Mouse (Mus musculus): Measurements from ENCODE around the gene Zwilch.
"Not testable (repeated sequence)": the region's sequence is repeated elsewhere in the genome, so short reads cannot be mapped to it uniquely, and the experiment has no call there.

Zwilch gene

GRCm38 (mm10) chr9:64172816-64173665, at the start of gene Zwilch, which contains the start of gene Rpl4:
Gene Zwilch, minus strand, starts transcription at chr9:64173104.
Gene Rpl4, plus strand, starts transcription at chr9:64173375.
- peak; percentile 59 to 86 for DNase-seq (ENCODE audit: low spot score in 2 of 2)

- DNase-seq (ENCODE audit: low spot score in 2 of 2), result no peak
These were observed 49.2 kb upstream of the Zwilch start for GRCm38 (mm10) chr9:64222098-64222497.

DNA sequence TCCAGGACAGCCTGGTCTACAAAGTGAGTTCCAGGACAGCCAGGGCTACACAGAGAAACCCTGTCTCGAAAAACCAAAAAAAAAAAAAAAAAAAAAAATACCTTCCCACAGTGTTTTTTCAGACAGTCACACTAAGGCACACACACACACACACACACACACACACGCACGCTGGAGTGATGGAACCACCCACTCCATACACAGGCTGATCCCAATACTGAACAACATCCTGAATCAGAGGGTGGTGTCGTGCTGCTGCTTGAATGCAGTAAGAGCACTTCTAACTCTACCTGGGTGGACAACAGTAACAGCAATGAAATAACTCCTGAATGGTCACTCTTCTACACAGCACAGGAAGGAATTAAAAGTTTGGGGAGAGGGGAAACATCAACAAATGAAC, 48.6 kb upstream of the Zwilch start:
- peak in 1 of 2 experiments; percentile 46 for DNase-seq (ENCODE audit: low spot score in 2 of 2)

DNA sequence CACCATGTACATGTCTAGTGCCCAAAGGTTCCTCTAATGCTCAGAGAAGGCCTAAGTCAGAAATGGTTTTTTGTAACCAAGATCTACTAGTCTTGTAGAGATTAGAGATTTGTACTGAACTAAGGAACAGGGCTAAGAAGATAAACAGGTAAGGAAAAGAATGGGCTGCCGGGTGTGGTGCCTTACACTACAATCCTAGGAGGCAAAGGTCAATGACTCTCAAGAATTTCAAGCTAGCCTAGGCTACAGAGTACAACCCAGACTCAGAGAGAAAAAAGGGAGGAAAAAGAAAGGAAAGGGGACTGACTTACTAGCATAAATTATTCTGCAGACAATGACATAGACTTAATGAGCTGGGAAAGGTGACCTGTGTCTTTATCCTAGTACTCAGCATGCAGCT, 47.7 kb upstream of the Zwilch start:
- DNase-seq (ENCODE audit: low spot score in 2 of 2), result no peak

DNA sequence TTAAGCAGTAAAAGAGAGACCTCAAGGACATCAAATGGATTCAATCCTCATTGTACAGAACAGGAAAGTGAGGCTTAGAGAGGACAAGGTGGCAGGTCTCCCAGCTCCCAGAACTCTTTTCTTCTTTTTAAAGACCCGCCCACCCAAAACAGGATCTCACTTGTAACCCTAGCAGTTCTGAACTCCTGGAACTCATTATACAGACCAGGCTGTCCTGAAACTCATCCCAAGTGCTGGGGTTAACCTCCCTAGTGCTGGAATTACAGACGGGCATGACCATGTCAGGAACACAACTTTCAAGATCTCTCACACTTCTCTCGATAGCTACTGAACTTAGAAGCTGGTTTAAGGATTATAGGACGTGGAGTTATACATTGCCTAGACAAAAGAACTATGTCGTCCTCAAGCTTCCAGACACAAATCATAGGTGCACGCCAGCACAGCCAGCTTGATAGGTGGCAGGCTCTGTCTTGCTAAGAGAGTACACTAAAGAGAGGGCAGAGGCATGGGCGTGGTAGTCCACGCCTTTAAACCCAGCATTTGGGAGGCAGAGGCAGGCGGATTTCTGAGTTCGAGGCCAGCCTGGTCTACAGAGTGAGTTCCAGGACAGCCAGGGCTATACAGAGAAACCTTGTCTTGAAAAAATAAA, 47.0 kb upstream of the Zwilch start:
- DNase-seq (ENCODE audit: low spot score in 2 of 2), result no peak

DNA sequence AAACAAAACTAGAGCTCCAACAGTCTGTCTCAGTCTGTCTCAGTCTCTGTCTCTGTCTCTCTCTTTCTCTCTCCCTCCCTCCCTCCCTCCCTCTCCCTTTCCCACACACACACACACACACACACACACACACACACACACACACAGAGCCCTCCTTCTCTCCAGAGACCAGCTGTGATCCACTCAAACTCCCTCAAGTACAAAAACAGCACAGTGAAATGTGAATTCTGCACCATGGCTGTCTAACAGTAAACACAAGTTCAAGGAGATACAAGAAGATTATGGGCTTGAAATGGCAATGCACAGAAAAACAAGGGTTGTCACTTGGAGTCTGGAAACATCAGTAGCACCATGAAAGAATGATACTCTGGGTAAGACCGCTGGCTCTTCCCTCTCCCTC, 46.4 kb upstream of the Zwilch start:
- no peak for DNase-seq (ENCODE audit: low spot score in 2 of 2)

- no peak for DNase-seq (ENCODE audit: low spot score in 2 of 2)
These were observed 45.0 kb upstream of the Zwilch start for GRCm38 (mm10) chr9:64217887-64218286.

GRCm38 (mm10) chr9:64216641-64217040, 43.7 kb upstream of the Zwilch start:
- no peak for DNase-seq (ENCODE audit: low spot score in 2 of 2)

- DNase-seq (ENCODE audit: low spot score in 2 of 2), result no peak
These were observed 43.2 kb upstream of the Zwilch start for GRCm38 (mm10) chr9:64216090-64216489.

- DNase-seq (ENCODE audit: low spot score in 2 of 2), result no peak
These were observed 41.5 kb upstream of the Zwilch start for GRCm38 (mm10) chr9:64214452-64214851.

DNA sequence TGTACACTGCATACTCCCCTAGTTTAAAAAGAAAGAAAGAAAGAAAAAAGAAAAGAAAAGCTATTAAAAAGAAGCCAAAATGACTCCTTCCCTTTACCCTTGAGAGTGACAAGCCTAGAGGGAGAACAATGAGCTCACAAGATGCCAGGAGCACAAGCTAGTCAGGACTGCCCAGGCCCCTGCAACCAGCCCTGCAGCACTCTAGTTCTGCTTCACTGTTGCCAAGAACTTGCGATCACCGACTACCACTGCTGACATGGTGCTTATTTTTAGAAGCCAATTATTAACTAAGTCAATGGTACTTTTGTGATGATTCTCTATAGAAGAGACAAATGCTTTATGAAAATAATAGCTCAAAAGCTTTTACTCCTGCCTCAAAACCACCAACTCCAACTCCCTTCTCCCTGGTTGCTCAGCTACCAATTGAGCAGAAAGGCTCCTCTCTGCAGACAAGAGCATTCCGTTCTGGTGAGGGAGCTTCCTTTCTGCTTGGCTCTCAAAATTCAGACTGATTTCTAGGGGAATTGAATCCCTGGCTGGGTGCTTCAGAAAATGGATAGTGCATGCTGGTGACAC, 34.7 kb upstream of the Zwilch start:
- DNase-seq (ENCODE audit: low spot score in 2 of 2), result no peak

DNA sequence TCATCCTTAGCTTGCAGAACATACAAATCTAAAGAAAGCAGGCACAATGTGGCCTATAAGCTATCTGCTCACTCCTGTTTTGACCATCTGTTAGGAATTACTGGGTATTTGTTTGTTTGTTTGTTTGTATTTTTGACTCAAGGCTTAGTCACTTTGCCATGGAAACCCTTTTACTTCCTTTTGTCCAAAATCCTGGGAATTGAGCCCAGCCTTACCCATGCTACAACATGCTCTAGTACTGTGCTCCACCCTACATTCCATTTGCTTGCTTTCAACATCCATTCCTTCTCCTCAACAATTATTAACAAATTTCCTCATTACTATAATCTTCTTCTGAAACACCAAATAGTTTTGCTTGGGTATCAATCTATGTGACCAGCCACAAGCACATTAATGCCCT, 30.0 kb upstream of the Zwilch start:
- DNase-seq (ENCODE audit: low spot score in 2 of 2), result no peak

DNA sequence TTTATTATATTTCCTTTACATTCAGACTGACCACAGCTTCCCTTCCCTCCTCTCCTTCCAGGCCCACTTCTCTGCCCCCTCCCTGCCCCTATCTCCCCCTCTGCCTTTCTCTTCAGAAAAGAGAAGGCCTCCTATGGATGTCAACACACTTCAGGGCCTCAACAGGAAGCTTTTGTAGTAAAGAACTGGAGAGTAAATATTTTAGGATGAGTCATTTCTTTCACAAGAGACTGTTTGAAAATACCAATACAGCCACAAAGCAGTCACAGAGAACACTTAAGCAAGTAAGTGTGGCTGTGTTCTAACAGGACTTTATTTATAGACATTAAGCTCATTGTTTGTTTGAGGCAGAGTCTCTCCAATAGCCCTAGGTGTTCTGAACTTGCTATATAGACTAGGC, 29.4 kb upstream of the Zwilch start:
- no peak for DNase-seq (ENCODE audit: low spot score in 2 of 2)

GRCm38 (mm10) chr9:64199897-64200296, 27.0 kb upstream of the Zwilch start:
- DNase-seq (ENCODE audit: low spot score in 2 of 2), result no peak

DNA sequence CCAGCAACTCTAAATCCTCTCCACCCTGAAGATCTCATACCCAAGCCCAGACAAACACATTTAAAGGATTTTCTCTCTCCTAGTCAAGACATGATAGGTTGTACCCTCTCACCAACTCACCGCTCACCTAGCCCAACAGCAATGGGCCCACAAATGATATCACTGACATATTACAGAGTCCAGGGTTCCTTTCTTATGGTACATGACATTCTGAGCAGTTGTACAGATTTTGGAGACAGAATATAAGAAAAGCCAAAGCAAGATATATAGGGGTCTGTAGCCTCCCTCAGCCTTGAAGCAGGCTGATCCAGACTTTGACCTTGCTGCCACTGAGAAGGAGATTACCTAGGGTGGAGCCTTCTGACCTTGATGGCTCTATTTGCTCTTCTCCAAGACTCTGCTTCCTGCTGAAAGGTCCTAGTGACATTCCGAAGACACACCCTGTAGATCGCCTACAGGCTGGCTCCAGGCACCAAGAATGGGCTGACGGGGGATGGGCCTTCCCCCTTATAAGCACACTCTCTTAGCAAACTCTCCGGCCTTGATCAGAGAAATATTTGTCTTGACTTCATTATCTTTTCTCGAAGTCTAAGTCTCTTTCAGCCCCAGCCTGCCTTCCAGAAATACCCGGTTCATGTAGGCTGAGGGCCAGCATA, 26.0 kb upstream of the Zwilch start:
- DNase-seq (ENCODE audit: low spot score in 2 of 2), result not testable (repeated sequence)

DNA sequence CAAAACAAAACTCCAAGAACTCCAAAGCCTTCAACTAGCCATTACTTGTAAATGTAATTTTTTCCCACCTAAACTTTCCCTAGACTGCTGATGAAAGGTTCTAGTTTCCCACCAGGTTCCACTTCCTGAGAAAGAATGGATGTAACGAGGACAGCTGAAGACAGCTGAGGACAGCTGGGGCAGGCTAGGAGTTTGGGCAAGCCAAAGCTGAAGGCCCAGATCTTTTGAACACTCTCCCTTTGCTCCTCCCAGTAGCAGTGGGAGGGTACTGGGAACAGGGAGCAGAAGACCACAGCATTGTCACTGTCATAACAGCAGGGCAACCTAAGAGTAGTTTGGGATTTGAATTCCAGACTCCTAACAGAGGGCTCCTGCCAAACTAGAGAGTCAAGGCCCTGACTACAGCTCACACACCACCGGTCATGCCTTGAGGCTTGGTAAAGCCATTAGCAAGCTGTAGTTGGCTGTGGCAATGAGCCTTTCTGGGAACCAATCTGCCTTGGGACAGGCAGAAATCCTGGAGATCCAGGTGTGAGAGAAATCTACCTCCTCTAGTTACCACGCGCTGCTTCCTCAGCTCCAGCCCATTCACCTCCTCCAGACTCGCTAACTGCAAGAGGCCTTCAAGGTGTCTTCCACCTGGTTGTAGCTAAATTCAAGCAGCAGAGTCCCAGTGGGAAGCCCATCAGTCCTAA, 25.3 kb upstream of the Zwilch start:
- DNase-seq (ENCODE audit: low spot score in 2 of 2), result no peak

- no peak for DNase-seq (ENCODE audit: low spot score in 2 of 2)
These were observed 24.6 kb upstream of the Zwilch start for GRCm38 (mm10) chr9:64197524-64197923.

GRCm38 (mm10) chr9:64195554-64195953, 22.6 kb upstream of the Zwilch start:
- peak; percentile 78 to 81 for DNase-seq (ENCODE audit: low spot score in 2 of 2)

DNA sequence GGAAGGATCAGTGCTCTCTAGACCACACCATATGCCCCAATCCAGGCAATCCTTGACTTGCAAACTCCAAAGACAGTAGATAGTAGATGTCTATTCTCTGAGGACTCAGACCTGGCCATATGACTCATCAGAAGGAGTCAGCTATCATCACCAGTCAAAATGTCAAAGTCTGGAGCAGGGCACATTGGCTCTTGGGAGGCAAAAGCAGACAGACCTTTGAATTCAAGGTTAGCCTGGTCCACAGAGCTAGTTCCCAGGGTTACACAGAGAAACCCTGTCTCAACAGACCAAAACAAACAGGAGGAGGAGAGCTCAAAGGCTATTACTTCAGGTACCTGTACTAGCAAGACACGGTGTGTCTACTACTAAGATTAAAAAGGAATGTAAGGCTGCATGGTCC, 21.0 kb upstream of the Zwilch start:
- DNase-seq (ENCODE audit: low spot score in 2 of 2), result no peak

DNA sequence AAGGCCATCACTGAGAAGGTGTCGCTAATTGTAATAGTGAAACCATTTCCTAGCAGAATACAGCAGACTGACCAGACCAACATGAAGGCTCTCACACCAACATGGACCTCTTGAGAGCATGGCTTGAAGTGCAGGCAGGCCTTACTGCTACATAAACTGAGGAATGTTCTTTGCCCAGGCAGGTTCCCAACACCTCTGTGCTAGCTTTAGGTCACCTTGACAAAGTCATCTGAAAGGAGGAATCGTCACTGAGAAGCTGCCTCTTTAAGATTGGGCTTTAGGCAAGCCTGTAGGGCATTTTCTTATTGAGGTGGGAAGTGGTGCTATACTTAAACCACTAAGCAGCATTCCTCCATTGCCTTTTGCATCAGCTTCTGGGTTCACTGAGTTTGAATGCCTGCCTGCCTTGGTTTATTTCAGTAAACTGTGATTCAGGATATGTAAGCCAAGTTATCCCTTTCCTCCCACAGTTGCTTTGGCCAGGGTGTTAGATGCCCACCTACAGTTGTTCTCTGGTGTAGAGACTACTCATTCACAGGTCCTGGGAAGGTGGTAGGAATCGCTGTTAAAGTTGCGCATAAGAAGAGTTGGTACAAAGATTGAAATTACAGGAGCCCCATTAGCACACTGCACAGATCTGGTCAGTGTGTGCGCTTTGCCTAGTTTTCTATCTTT, 11.4 kb upstream of the Zwilch start:
- no peak for DNase-seq (ENCODE audit: low spot score in 2 of 2)

DNA sequence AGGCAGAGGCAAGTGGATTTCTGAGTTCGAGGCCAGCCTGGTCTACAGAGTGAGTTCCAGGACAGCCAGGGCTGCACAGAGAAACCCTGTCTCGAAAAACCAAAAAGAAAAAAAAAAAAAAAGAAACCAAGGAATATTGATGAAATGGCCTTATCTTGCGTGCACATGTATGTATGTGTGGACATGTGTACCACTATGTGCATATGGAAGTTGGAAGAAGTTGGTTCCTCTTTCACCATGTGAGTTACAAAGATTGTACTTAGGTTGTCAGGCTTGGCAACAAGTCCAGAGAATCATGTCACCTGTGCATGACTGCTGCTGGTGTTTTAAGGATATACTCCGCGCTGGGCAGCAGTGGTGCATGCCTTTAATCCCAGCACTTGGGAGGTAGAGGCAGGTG, 10.4 kb upstream of the Zwilch start:
- DNase-seq (ENCODE audit: low spot score in 2 of 2), result not testable (repeated sequence)

All from left cerebral cortex, adult 9 months (tissue).